Comparison of ENCODE assay signal across 9 mouse cellular contexts in genomic region chr5:76843448-76843847, GRCm38 (mm10).
DNase-seq lines count a peak whose midpoint lies in the region; ATAC-seq and TF ChIP-seq lines count a peak whose summit lies in the region.
"Had no signal": no experiment of that assay in that cellular context is flagged by ENCODE, and none has a peak within 500 bp of the region (broad histone marks: within the 10 kb centered on the region; RNA-seq: fewer than 3 reads in every experiment).

No protein-coding gene starts in this region.

- DNase-seq in heart, adult 8-10 months (ENCODE audit: low spot score): peak; percentile 45
- DNase-seq in heart, postnatal 25 days (ENCODE audit: low spot score): no peak
- peak; percentile 73 to 79 for DNase-seq in adrenal gland, postnatal 36 days
- peak; percentile 68 for DNase-seq in embryonic facial prominence, embryonic 14.5 days (ENCODE audit: low spot score)
- DNase-seq in layer of hippocampus, adult 2 months (ENCODE audit: low spot score in 2 of 2): peak; percentile 68 to 85
- DNase-seq in lung, postnatal 14 days: peak; percentile 77
- DNase-seq in right cerebral cortex, postnatal 14 days: peak; percentile 67

- peak; percentile 97 for TF ChIP-seq CTCF in layer of hippocampus, adult 2 months (conservative IDR thresholded peaks at IDR 0.05)

- no peaks in the 10 kb centered on the region for H3K27me3 ChIP-seq in embryonic facial prominence, embryonic 14.5 days (replicated peaks; ENCODE audit: control insufficient read depth, insufficient read depth, low read length)
- H3K27me3 ChIP-seq: limb, embryonic 12.5 days had no signal

- no peak overlapping the region for H3K4me2 ChIP-seq in embryonic facial prominence, embryonic 14.5 days (ENCODE audit: low read depth, low read length)
- H3K4me2 ChIP-seq: limb, embryonic 12.5 days had no signal

- no peak overlapping the region for H3K27ac ChIP-seq in embryonic facial prominence, embryonic 14.5 days (replicated peaks; ENCODE audit: low read depth, low read length)
- no peak overlapping the region for H3K27ac ChIP-seq in layer of hippocampus, adult 2 months
- H3K27ac ChIP-seq: limb, embryonic 12.5 days had no signal

- peak; percentile 31; the same call in 1 of the 2 replicates for ATAC-seq in embryonic facial prominence, embryonic 14.5 days (ENCODE audit: low read depth)
- ATAC-seq in hematopoietic stem cell, adult 5-6 weeks (replicated peaks in 1 of 2; ENCODE audit: insufficient read depth in 1 of 2, low FRiP score in 2 of 2, low TSS enrichment in 1 of 2, low read depth in 1 of 2, poor library complexity in 2 of 2, severe bottlenecking in 2 of 2): peak; percentile 76 to 86

- intact Hi-C loops in heart, postnatal 25 days (cut with DNase I): loop anchor here (2.0 to 5.0 kb wide), 3 partner anchors 76 to 255 kb away; partner anchors contain the start of genes C530008M17Rik and Cep135

- no peaks in the 10 kb centered on the region for H3K36me3 ChIP-seq in embryonic facial prominence, embryonic 14.5 days (ENCODE audit: control insufficient read depth, insufficient read depth, low read length)

- no peaks in the 10 kb centered on the region for H3K4me1 ChIP-seq in embryonic facial prominence, embryonic 14.5 days (ENCODE audit: control insufficient read depth, insufficient read depth, low read length)
- H3K4me1 ChIP-seq: limb, embryonic 12.5 days had no signal

- no peak overlapping the region for H3K4me3 ChIP-seq in embryonic facial prominence, embryonic 14.5 days (ENCODE audit: low read depth, low read length)
- H3K4me3 ChIP-seq in layer of hippocampus, adult 2 months: no peak overlapping the region
- H3K4me3 ChIP-seq: limb, embryonic 12.5 days had no signal

- H3K9me3 ChIP-seq in embryonic facial prominence, embryonic 14.5 days (ENCODE audit: control insufficient read depth, low read length): no peaks in the 10 kb centered on the region
- H3K9me3 ChIP-seq: limb, embryonic 12.5 days had no signal

- 15% methylated on average over 4 of the region's 4 CpGs for WGBS in embryonic facial prominence, embryonic 14.5 days

- H3K9ac ChIP-seq in embryonic facial prominence, embryonic 14.5 days (ENCODE audit: low read depth, low read length): no peak overlapping the region
- H3K9ac ChIP-seq: limb, embryonic 12.5 days had no signal
